Mouse (Mus musculus) heart, adult 2 months (tissue): ENCODE measurements around the gene Rp2. TPM values are rescaled to one million over a fixed set of nuclear protein-coding genes. Genes with fewer than 3 reads are reported as not detected.
A peak's percentile ranks its signal among the peaks of the same experiment; 100 is the strongest.
"Not testable (repeated sequence)": the region's sequence is repeated elsewhere in the genome, so short reads cannot be mapped to it uniquely, and the experiment has no call there.

Experiments used
- DNase-seq, 2 experiments: peaks; one replicate each; pipeline ENCODE4 v3.0.0; 2021
- H3K27ac ChIP-seq: fragments of 200-600 bp; 2 replicates; pipeline ENCODE4 v1.8.1; 2022
- H3K27me3 ChIP-seq: fragments of 200-500 bp; 2 replicates; pipeline ENCODE4 v1.6.1; 2012; ENCODE audit warnings: mild to moderate bottlenecking, low read length, inconsistent platforms, mixed read lengths; ENCODE audit not compliant: control insufficient read depth, insufficient read depth
- H3K36me3 ChIP-seq: fragments of 200-500 bp; 2 replicates; pipeline ENCODE4 v1.6.1; 2012; ENCODE audit warnings: low read length, inconsistent platforms; ENCODE audit not compliant: control insufficient read depth, insufficient read depth
- H3K4me1 ChIP-seq: fragments of 200-500 bp; 2 replicates; pipeline ENCODE4 v1.6.1; 2011; ENCODE audit warnings: low read length; ENCODE audit not compliant: control insufficient read depth, insufficient read depth
- H3K4me3 ChIP-seq: fragments of 200-600 bp; 2 replicates; pipeline ENCODE4 v1.8.1; 2022
- H3K79me2 ChIP-seq: fragments of 200-500 bp; replicated peaks from 2 replicates; pipeline ENCODE4 v1.6.1; 2012; ENCODE audit warnings: mild to moderate bottlenecking, inconsistent platforms, low read length, moderate library complexity, mixed read lengths; ENCODE audit not compliant: control insufficient read depth, insufficient read depth
- H3K9ac ChIP-seq: fragments of 200-500 bp; 2 replicates; pipeline ENCODE4 v1.6.1; 2012; ENCODE audit warnings: low read depth, mild to moderate bottlenecking, control low read depth, inconsistent platforms, low read length, mixed read lengths
- CTCF ChIP-seq: fragments of 200-600 bp; IDR thresholded peaks from 2 replicates; pipeline ENCODE4 v1.8.1; 2022; ENCODE audit warnings: antibody characterized with exemption, mild to moderate bottlenecking, moderate library complexity
- EP300 ChIP-seq: fragments of 200-500 bp; IDR thresholded peaks from 2 replicates; pipeline ENCODE4 v1.6.1; 2011; ENCODE audit warnings: low read depth, low read length, control low read depth; ENCODE audit not compliant: insufficient read depth
- POLR2A ChIP-seq: fragments of 200-500 bp; IDR thresholded peaks from 2 replicates; pipeline ENCODE4 v1.6.1; 2011; ENCODE audit warnings: mild to moderate bottlenecking, low read depth, low read length, control low read depth; ENCODE audit not compliant: insufficient read depth
- WGBS: fragments of 180-500 bp; shearing (Covaris S2); methylation state at CpG from one replicate; pipeline ENCODE4 v1.1.7; 2018; 5-methylcytosine and 5-hydroxymethylcytosine counted together
- intact Hi-C: fragments of 180-260 bp; cut with DNase I; formaldehyde crosslinking; loops from one replicate; pipeline ENCODE4 v1.15.1; 2025
- long read RNA-seq: library from polyadenylated mRNA; stranded (forward); transcript quantifications from one replicate; pipeline ENCODE4 v2.0.0, GENCODE M21; 2021
- polyA plus RNA-seq: library from polyadenylated mRNA; depleted of rRNA; stranded (reverse); fragments of >200 nt; gene quantifications from 2 replicates; pipeline ENCODE4 v1.2.3, GENCODE M21; 2012; rRNA removed
- total RNA-seq, 2 experiments: library from RNA; stranded (reverse); gene quantifications; 2 replicates each; pipeline ENCODE4 v1.2.3; 2021

Rp2 gene
- total RNA-seq (10 to 100 TPM in 1 of 2 experiments, 1 to 10 TPM in 1; 9.4 to 10.5 TPM), polyA plus RNA-seq (4.0 and 5.0 TPM in 2 replicates)
- long read RNA-seq, full-length matches to known transcripts = 23 of 24 reads
- long read RNA-seq, partial matches to known transcripts = 0 of 24 reads
- long read RNA-seq, other reads (novel, unspliced or antisense) = 1 of 24 reads

DNA sequence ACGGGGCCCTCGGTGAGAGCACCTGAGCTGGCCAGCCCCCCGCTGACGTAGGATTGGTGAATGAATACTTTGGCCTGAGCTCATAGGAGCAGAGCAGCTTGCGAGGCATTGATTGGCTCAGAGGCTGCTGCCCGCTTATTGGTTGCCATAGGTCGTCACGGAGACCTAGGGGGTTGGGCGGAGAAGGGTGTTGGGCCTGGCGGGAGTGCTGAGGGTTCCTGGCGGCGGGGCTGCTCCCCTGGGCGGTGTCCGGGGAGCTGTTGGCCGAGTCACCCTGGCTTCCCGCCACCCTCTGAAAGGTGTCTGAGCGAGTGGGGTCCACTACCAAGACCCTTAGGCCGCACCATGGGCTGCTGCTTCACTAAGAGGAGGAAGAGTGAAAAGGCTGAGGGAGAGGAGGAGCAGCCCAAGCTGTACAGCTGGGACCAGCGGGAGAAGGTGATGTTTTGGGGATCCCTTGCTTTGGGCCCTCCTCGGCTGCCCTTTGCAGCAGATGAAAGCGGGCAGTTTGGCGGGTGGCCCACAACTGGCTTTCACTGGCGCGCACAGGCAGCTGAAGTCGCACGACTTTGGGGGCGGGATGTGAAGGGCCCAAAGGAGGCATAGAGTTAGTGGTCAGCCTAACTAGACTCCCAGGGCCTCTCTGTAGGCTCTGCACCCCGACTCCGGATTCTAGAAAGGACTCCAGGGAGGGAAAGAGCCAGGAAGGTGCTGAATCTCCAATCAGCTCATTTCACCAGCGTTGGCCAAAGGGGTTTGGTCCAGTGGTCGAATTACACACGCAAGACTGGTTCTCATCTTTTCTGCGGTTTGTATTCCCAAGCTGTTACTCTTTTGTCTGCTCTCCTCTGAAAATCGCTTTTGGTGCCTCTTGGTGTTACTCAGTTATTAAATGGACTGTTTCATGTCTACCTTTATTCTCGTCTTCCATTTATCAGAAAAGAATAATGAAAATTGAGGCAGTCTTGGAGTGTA is at the start of gene Rp2:
Gene Rp2 (plus strand): TSS at position 91 of the 975 bp plus-strand sequence.
- peak; percentile 63 for TF ChIP-seq POLR2A
- TF ChIP-seq CTCF = no peak
- intact Hi-C loops = loop anchor here (5.0 to 10.0 kb wide), 3 partner anchors 63 to 210 kb away; partner anchors contain the start of gene Jade3
- no peaks in the 10 kb centered on the region for H3K27me3 ChIP-seq
- H3K36me3 ChIP-seq = no peaks in the 10 kb centered on the region
- peak within 1 kb of the TSS; percentile 62 for H3K4me3 ChIP-seq
- H3K27ac ChIP-seq = peak within 1 kb of the TSS; percentile 67
- no peaks in the 10 kb centered on the region for H3K4me1 ChIP-seq
- 10% methylated on average over 35 of the region's 35 CpGs for WGBS
- DNase-seq = peak; percentile 79 to 86
- no peaks in the 10 kb centered on the region for H3K79me2 ChIP-seq
- H3K9ac ChIP-seq = peak within 1 kb of the TSS; percentile 85

GRCm38 (mm10) chrX:20332756-20333155 is 31.5 kb upstream of the Rp2 start:
- Histone ChIP-seq H3K27me3 (no peaks in the 10 kb centered on the region), H3K4me1 (no peaks in the 10 kb centered on the region), H3K27ac (no peak overlapping the region), H3K36me3 (no peaks in the 10 kb centered on the region), H3K9ac (no peak overlapping the region), H3K79me2 (no peaks in the 10 kb centered on the region), H3K4me3 (no peak overlapping the region)
- no peak for DNase-seq
- no peak for TF ChIP-seq CTCF
- intact Hi-C loops = no loop called here
- WGBS = 42% methylated on average over 1 of the region's 1 CpGs

GRCm38 (mm10) chrX:20335722-20336121 is 28.6 kb upstream of the Rp2 start:
- WGBS = 18% methylated on average over 2 of the region's 2 CpGs
- TF ChIP-seq CTCF (peak; percentile 71), POLR2A (no peak)
- intact Hi-C loops = loop anchor here (1.0 to 2.0 kb wide), 2 partner anchors 173 to 315 kb away; no protein-coding TSS in a partner anchor

GRCm38 (mm10) chrX:20344980-20345379 is 19.3 kb upstream of the Rp2 start:
- H3K36me3 ChIP-seq = no peaks in the 10 kb centered on the region
- no peak overlapping the region for H3K9ac ChIP-seq
- H3K4me3 ChIP-seq = no peak overlapping the region
- TF ChIP-seq EP300 (no peak), CTCF (no peak), POLR2A (no peak)
- no peaks in the 10 kb centered on the region for H3K27me3 ChIP-seq
- H3K27ac ChIP-seq = no peak overlapping the region
- intact Hi-C loops = no loop called here
- H3K79me2 ChIP-seq = no peaks in the 10 kb centered on the region
- DNase-seq = no peak
- H3K4me1 ChIP-seq = no peaks in the 10 kb centered on the region

More at GRCm38 (mm10) chrX:20335722-20336121, 28.6 kb upstream of the Rp2 start:
- H3K27me3 ChIP-seq = no peaks in the 10 kb centered on the region
- H3K27ac ChIP-seq = no peak overlapping the region
- H3K4me3 ChIP-seq = no peak overlapping the region
- H3K79me2 ChIP-seq = no peaks in the 10 kb centered on the region
- no peaks in the 10 kb centered on the region for H3K36me3 ChIP-seq
- DNase-seq = peak; percentile 8 to 47
- no peaks in the 10 kb centered on the region for H3K4me1 ChIP-seq
- no peak overlapping the region for H3K9ac ChIP-seq

- Histone ChIP-seq H3K9ac (no peak overlapping the region), H3K4me3 (no peak overlapping the region), H3K27ac (no peak overlapping the region), H3K4me1 (no peaks in the 10 kb centered on the region), H3K36me3 (no peaks in the 10 kb centered on the region), H3K27me3 (no peaks in the 10 kb centered on the region), H3K79me2 (no peaks in the 10 kb centered on the region)
- TF ChIP-seq CTCF = peak; percentile 15; the same call in 1 of the 2 replicates
- no peak for TF ChIP-seq POLR2A
- 53% methylated on average over 3 of the region's 3 CpGs for WGBS
- intact Hi-C loops = no loop called here
- no peak for DNase-seq
Observed at GRCm38 (mm10) chrX:20346355-20346754, 17.9 kb upstream of the Rp2 start.

DNA sequence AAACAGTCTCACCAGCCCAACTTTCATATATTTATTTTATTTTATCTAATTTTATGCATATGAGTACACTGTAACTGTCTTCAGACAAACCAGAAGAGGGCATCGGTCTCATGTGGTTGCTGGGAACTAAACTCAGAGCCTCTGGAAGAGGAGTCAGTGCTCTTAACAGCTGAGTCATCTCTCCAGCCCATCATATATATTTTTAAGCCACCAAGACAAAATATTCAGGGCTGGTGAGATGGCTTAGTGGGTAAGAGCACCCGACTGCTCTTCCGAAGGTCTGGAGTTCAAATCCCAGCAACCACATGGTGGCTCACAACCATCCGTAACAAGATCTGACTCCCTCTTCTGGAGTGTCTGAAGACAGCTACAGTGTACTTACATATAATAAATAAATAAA is 14.0 kb upstream of the Rp2 start:
- DNase-seq, intact Hi-C loops, H3K27ac ChIP-seq, H3K9ac ChIP-seq, H3K4me3 ChIP-seq, H3K4me1 ChIP-seq, H3K27me3 ChIP-seq, H3K36me3 ChIP-seq, H3K79me2 ChIP-seq: not testable (repeated sequence)
- 91% methylated on average over 4 of the region's 4 CpGs for WGBS
